Mouse (Mus musculus) liver, embryonic 14.5 days (tissue): ENCODE results near the gene Grap2. TPM values are rescaled to one million over a fixed set of nuclear protein-coding genes. Genes with fewer than 3 reads are reported as not detected.

Source experiments
- ATAC-seq: fragments of 200-750 bp; cut with Nextera tagmentation; 2 replicates; pipeline ENCODE4 v1.8.0; 2017; ENCODE audit warnings: moderate number of reproducible peaks, mild to moderate bottlenecking, moderate library complexity; ENCODE audit not compliant: insufficient read depth
- DNase-seq, 3 experiments: peaks; one replicate each; pipeline ENCODE4 v3.0.0-alpha.2; 2012 to 2013; ENCODE audit warnings: low read depth in 3 of 3, low spot score in 3 of 3
- H3K27ac ChIP-seq: fragments of 300-500 bp; sonication (generic); 2 replicates; pipeline ENCODE4 v1.5.1; 2014; ENCODE audit warnings: moderate library complexity, mild to moderate bottlenecking, control low read depth, inconsistent platforms
- H3K27me3 ChIP-seq: fragments of 300-500 bp; sonication (generic); 2 replicates; pipeline ENCODE4 v1.6.1; 2014; ENCODE audit warnings: mild to moderate bottlenecking, low read length, moderate library complexity; ENCODE audit not compliant: control insufficient read depth, insufficient read depth
- H3K36me3 ChIP-seq: fragments of 300-500 bp; sonication (generic); replicated peaks from 2 replicates; pipeline ENCODE4 v1.6.1; 2014; ENCODE audit warnings: low read depth; ENCODE audit not compliant: control insufficient read depth, insufficient read depth
- H3K4me1 ChIP-seq, 2 experiments: fragments of 200-500 bp in 1 of 2; fragments of 300-500 bp in 1 of 2; sonication (generic) in 1 of 2; replicated peaks; 2 replicates each; pipeline ENCODE4 v1.6.1; 2012 to 2014; ENCODE audit warnings: antibody characterized with exemption in 1 of 2, inconsistent platforms in 1 of 2, low read length in 1 of 2; ENCODE audit not compliant: control insufficient read depth in 2 of 2, insufficient read depth in 2 of 2
- H3K4me2 ChIP-seq: fragments of 300-500 bp; sonication (generic); 2 replicates; pipeline ENCODE4 v1.6.1; 2014; ENCODE audit warnings: low read depth, mild to moderate bottlenecking, control low read depth, moderate library complexity
- H3K4me3 ChIP-seq, 2 experiments: fragments of 200-500 bp in 1 of 2; fragments of 300-500 bp in 1 of 2; sonication (generic) in 1 of 2; 2 replicates each; pipeline ENCODE4 v1.5.1; 2012 to 2014; ENCODE audit warnings: low read depth in 2 of 2, low read length in 2 of 2, mild to moderate bottlenecking in 2 of 2, control low read depth in 1 of 2, inconsistent platforms in 1 of 2, moderate library complexity in 1 of 2; ENCODE audit not compliant: insufficient read depth in 1 of 2
- H3K9ac ChIP-seq: fragments of 300-500 bp; sonication (generic); replicated peaks from 2 replicates; pipeline ENCODE4 v1.6.1; 2014; ENCODE audit warnings: mild to moderate bottlenecking, control low read depth, moderate library complexity
- H3K9me3 ChIP-seq: fragments of 300-500 bp; sonication (generic); 2 replicates; pipeline ENCODE4 v1.6.1; 2016; ENCODE audit warnings: low read length, mixed read lengths; ENCODE audit not compliant: control insufficient read depth
- CTCF ChIP-seq: IDR thresholded peaks from 2 replicates; pipeline ENCODE4 v1.5.1; 2016; ENCODE audit warnings: antibody characterized with exemption, low read depth, control low read depth
- EP300 ChIP-seq: IDR thresholded peaks from 2 replicates; pipeline ENCODE4 v1.6.1; 2016; ENCODE audit warnings: antibody characterized with exemption, low read depth
- WGBS: fragments of 180-500 bp; shearing (Covaris S2); extraction: QIAGEN DNeasy Blood & Tissue Kit; methylation state at CpG from one replicate; pipeline ENCODE4 v1.1.7; 2014; ENCODE audit not compliant: insufficient replicate concordance; 5-methylcytosine and 5-hydroxymethylcytosine counted together
- polyA plus RNA-seq, 2 experiments: library from polyadenylated mRNA; depleted of rRNA in 1 of 2; stranded (reverse) in 1 of 2; unstranded in 1 of 2; fragments of >200 nt; fragmentation: Nextera tagmentation in 1 of 2; extraction: Ambion mirVana in 1 of 2; gene quantifications; 2 replicates each; pipeline versions ENCODE4 v1.2.1 to v1.2.3; 2012 to 2014

Grap2 gene
- polyA plus RNA-seq, 2 experiments = 8.7 to 21.8 TPM

DNA sequence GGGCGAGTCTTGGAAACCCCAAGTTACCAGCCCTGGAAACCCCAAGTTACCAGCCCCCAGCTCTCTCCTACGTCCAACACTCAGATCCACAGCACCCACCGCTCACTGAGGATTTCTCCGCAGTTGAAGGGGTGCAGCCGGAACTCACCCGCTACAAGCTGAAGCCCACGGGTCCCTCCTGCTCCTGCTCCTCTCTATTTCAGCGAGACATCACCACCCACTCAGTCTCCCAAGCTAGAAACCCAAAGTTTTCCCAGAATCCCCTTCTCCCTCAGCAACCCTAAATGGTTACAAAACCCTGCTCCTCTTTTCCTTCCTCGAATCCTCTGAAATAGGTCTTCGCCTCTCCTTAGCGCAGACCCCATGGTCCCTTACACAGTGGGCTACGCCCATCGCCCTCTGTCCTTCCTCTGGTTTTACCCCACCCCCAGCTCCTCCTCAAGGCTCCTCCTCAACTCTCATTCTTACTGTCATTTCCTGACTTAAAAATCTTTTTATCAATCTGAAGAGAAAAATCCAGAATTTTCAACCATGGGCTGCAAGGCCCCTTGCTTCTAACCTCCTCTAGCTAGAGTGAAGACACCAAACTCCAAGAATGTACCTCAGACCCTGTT, 60.0 kb downstream of the Grap2 start:
- Histone ChIP-seq H3K36me3 (no peaks in the 10 kb centered on the region), H3K27me3 (peaks cover 5% of the 10 kb centered on the region), H3K4me1 (peaks cover 0 to 3% of the 10 kb centered on the region in 2 experiments; a peak in 1 of 4 replicates), H3K9me3 (no peaks in the 10 kb centered on the region), H3K27ac (no peak overlapping the region), H3K4me2 (no peak overlapping the region), H3K9ac (no peak overlapping the region), H3K4me3 (no peak overlapping the region)
- DNase-seq (no peak), ATAC-seq (no peak)
- no peak for TF ChIP-seq CTCF
- no peak for TF ChIP-seq EP300
- WGBS = 76% methylated on average over 13 of the region's 13 CpGs

DNA sequence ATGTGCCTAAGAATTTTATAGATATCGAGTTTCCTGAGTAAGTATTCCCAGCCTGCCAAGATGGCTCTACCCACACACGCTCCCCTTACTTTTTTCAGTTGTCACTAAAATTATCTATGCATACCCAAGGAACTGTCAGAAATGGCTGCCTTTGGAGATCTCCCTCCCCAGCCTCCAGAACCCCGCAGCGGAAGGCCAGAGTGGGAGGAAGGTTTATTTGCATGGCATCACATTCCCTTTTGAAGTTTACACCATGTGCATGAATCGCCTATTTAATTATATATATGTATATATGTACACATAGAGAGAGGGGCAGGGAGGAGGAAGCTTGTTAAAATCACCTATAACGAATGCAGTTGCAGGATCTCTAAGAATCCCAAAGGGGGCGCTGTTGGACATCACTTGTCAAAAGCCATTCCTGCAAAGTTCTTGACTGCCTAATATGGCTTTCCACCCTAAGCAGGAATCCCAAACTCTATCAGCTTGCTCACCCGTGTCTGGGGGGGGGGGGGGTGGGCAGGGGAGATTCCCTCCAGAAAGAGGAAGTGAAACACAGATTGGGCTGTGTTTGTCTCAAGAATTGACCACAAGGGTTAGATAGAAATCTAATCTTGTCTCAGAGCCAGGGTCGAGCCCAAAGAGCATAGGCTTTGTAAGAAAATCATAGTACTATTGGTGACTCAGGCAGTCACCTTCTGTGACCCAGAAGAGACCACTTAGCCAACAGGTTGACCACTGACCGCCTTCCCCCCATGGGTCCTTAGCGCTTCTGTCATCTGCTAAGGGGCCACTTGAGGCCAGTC, 62.2 kb downstream of the Grap2 start:
- H3K9me3 ChIP-seq = no peaks in the 10 kb centered on the region
- no peak for ATAC-seq
- peaks cover 5% of the 10 kb centered on the region for H3K27me3 ChIP-seq
- H3K4me2 ChIP-seq = no peak overlapping the region
- H3K4me3 ChIP-seq = no peak overlapping the region
- H3K9ac ChIP-seq = no peak overlapping the region
- TF ChIP-seq CTCF = peak; percentile 74
- no peak for TF ChIP-seq EP300
- H3K36me3 ChIP-seq = no peaks in the 10 kb centered on the region; the same call in 1 of the 2 replicates
- 31% methylated on average over 11 of the region's 11 CpGs for WGBS
- H3K27ac ChIP-seq = no peak overlapping the region
- peak; percentile 56 to 72 (median 56) for DNase-seq
- H3K4me1 ChIP-seq = peaks cover 0 to 12% of the 10 kb centered on the region in 2 experiments; a peak in 2 of 4 replicates

GRCm38 (mm10) chr15:80636757-80637372, 64.5 kb downstream of the Grap2 start:
- H3K9ac ChIP-seq = no peak overlapping the region
- TF ChIP-seq EP300 = no peak
- no peak for TF ChIP-seq CTCF
- ATAC-seq (no peak), DNase-seq (no peak)
- H3K36me3 ChIP-seq = no peaks in the 10 kb centered on the region; the same call in 1 of the 2 replicates
- WGBS = 52% methylated on average over 13 of the region's 13 CpGs
- H3K9me3 ChIP-seq = no peaks in the 10 kb centered on the region
- peaks cover 0 to 10% of the 10 kb centered on the region in 2 experiments; a peak in 2 of 4 replicates for H3K4me1 ChIP-seq
- H3K27ac ChIP-seq = no peak overlapping the region
- H3K4me2 ChIP-seq = no peak overlapping the region
- H3K4me3 ChIP-seq = no peak overlapping the region
- H3K27me3 ChIP-seq = no peaks in the 10 kb centered on the region; the same call in none of the 2 replicates

DNA sequence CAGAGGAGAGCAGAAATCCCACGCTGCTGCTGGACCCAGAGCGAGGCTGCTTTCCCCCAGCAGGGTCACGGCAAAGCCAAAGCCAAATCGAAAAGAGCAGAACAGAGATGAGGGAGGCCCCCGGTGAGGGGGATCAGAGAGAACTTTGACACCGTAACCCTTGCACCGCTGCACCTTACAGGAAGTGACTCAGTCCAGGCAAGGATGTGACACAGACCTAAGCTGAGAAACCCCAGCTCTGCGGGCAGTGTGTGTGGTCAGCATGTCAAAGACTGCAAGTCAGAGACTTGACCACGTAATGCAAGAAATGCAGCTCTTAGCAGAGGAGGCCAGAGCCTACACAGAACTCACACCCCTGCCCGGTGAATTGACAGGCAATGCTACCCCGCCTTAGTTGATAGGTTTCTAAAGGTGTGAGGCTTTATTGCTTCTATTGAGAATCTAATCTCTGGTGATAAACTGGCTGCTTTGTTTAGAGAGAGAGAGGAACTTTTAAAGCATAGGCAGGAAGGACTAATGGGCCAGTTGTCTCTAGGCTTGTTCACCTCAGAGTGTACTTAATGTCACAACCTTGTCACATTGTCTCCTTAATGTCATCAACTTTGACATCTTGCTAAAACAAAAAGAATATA, 66.8 kb downstream of the Grap2 start:
- no peak overlapping the region for H3K9ac ChIP-seq
- H3K36me3 ChIP-seq = no peaks in the 10 kb centered on the region; the same call in 1 of the 2 replicates
- H3K4me2 ChIP-seq = no peak overlapping the region
- H3K27me3 ChIP-seq = no peaks in the 10 kb centered on the region; the same call in none of the 2 replicates
- H3K9me3 ChIP-seq = no peaks in the 10 kb centered on the region
- peaks cover 0 to 16% of the 10 kb centered on the region in 2 experiments; a peak in 2 of 4 replicates for H3K4me1 ChIP-seq
- H3K4me3 ChIP-seq = no peak overlapping the region
- 15% methylated on average over 11 of the region's 11 CpGs for WGBS
- no peak overlapping the region for H3K27ac ChIP-seq
- ATAC-seq (no peak), DNase-seq (no peak)
- no peak for TF ChIP-seq EP300
- TF ChIP-seq CTCF = no peak
